Mouse (Mus musculus) heart, postnatal 0 days (tissue): Measurements from ENCODE around the gene Hspa4.

Experiments used
- CTCF ChIP-seq: IDR thresholded peaks from 2 replicates; pipeline ENCODE4 v1.5.1; 2016; ENCODE audit warnings: antibody characterized with exemption, control low read depth, low read depth
- EP300 ChIP-seq: IDR thresholded peaks from 2 replicates; pipeline ENCODE4 v1.6.1; 2016; ENCODE audit warnings: antibody characterized with exemption, low read depth

DNA sequence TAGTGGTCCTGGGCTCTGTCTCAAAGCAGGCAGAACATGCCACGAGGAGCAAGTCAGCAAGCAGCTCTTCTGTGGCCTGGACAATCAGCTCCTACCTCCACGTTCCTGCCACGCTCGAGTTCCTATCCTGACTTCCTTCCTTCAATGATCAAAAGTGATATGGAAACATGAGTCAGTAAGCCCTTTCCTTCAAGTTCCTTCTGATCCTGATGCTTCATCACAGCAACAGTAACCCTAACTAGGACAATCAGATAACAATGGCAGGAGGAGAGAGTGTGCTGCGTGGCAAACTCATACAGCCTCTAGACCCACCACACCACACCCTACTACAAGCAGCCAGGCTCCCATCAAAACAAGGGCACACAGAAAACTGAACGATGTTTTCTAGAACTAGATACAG, 14.4 kb downstream of the Hspa4 start:
- TF ChIP-seq EP300, result no peak
- TF ChIP-seq CTCF, result no peak
